Mouse (Mus musculus) CD4-positive helper T cell, adult 2 months (primary cell): ENCODE measurements around the gene Slc31a1.
A peak's percentile ranks its signal among the peaks of the same experiment; 100 is the strongest.

Source experiments
- DNase-seq: peaks from one replicate; pipeline ENCODE4 v3.0.0-alpha.2; 2012; ENCODE audit warnings: low read depth, missing footprints, low spot score

Slc31a1 gene

DNA sequence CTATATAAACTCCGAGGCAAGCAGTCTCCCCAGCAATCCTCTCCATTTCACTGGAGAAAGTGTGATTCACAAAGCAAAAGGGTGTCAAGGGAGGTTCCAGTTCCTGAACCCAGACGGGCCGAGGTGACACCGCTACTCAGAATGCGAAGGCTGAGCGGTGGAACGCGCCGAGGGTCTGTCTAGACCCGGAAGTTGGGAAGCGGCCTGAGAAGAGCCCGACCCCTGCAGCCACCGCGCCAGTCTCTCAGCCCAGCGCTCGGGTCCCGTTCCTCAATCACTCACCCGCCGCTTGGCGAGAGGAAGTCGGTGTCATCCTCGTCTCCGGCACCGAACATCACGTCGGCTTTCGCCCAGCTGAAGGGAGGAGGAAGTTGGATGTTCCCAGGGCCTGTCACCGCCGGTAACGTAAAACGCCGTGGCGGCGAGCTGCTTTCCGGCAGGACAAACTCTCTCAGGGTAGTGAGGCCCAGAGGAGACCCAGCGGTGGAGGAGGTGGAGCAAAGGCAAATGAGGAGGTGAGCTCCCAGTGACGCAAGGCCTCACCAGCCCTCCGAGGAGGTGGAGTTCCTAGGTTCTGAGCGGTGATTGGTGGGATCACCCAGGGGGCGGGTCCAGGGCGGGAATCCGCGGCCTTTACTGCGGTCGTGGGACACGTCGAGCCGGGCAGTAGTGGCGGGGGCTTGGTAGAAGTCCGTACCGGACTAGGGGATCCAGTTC lies at the start of gene Slc31a1, which contains the start of gene Fkbp15:
Gene Slc31a1 (plus strand): TSS at position 640 of the 717 bp plus-strand sequence.
Gene Fkbp15 (minus strand): TSS at position 461 of the 717 bp plus-strand sequence.
- DNase-seq, result peak; percentile 98

DNA sequence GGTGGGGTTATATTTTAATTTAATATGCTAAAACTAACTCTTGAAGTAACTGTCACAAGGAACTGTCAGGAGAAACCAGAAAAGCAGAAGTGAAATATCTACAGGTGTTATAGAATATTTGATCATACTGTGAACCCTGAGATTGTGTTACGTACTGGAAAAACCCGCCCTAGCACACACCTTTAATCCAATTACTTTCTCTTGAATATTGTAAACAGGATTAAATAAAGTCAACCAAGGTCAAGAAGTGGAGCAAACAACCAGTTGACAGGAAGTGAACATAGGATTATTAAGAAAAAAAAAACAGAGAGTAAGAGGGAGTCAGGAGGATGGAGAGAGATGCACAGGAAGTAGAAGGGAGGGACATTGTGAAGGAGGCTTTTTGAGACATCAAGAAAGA lies 47.7 kb upstream of the Slc31a1 start:
- no peak for DNase-seq

- no peak for DNase-seq
Observed at GRCm38 (mm10) chr4:62313641-62314211, 46.8 kb upstream of the Slc31a1 start.

- DNase-seq, result no peak
Observed at GRCm38 (mm10) chr4:62314516-62314915, 46.0 kb upstream of the Slc31a1 start.

GRCm38 (mm10) chr4:62316456-62316855 lies 44.1 kb upstream of the Slc31a1 start:
- no peak for DNase-seq

GRCm38 (mm10) chr4:62318294-62318693 lies 42.2 kb upstream of the Slc31a1 start:
- no peak for DNase-seq

DNA sequence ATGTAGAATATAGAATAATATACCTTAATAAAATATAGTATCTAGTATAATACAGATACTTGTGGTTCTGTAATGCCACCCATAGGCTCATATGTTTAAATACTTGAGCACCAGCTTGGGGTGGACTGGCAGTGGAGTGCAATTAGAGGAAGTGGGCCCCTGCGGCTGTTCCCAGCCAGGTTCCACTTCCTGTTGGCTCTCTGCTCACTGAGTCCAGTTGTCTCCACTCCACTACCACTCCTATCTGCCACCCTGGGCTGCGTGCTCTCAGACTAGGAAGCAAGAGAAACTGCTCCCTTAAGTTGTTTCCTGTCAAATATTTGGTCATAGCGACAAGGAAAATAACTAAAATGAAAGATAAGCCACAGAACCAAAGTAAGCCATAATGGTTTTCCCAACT lies 37.8 kb upstream of the Slc31a1 start:
- no peak for DNase-seq

DNA sequence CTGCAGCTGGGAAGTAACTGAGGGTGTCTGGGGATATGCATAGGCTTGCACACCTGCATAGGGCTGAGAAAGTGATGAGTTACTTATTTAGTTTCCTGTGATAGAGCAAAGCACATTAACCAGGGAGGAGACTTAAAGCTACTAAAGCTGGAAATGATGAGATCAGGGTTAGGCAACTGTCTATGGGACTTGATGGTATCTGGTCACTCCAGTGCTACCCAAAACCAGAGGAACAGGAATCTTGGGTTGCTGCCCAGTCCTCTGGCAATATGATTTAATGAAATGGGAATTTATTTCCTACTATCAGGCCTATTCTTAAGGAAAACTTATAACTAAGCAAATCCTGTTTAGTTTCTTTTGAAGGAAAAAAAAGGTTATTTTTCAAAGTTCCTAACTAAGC lies 34.4 kb upstream of the Slc31a1 start:
- DNase-seq, result no peak

GRCm38 (mm10) chr4:62328941-62329660 lies 31.4 kb upstream of the Slc31a1 start:
- no peak for DNase-seq

GRCm38 (mm10) chr4:62331977-62332376 lies 28.6 kb upstream of the Slc31a1 start:
- no peak for DNase-seq

DNA sequence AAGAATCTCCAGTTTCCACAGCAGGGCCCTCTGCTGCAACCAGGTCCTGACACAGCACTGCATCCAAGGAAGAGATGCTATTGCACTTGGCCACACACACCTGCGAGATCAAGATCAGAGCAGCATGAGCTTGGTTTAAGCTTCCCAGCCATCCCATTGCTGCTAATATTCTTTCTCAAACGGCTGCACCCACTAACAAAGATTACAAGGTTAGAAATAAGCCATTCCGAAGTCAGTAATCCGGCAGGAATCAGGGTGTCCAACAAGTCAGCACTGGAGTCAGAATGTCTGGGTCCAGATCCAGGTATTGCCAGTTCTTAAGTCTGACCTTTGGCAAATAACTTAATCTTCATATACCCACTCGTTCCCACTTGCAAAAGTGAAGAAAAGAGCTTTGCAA lies 22.0 kb upstream of the Slc31a1 start:
- DNase-seq, result no peak

DNA sequence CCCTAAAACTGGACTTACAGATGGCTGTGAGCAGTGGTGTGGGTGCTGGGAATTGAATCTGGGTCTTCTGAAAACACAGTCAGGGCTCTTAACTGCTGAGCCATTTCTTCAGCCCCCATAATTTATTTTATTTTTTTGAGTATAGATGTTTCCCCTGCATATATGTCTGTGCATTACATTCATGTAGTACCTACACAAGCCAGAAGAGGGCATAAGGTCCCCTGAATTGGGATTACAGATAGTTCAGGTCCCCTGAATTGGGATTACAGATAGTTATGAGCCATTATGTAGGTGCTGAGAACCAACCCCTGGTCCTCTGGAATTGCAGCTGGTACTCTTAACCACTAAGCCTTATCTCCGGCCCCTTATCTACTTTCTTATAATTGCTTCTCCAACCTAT lies 16.5 kb upstream of the Slc31a1 start:
- DNase-seq, result peak; percentile 31

DNA sequence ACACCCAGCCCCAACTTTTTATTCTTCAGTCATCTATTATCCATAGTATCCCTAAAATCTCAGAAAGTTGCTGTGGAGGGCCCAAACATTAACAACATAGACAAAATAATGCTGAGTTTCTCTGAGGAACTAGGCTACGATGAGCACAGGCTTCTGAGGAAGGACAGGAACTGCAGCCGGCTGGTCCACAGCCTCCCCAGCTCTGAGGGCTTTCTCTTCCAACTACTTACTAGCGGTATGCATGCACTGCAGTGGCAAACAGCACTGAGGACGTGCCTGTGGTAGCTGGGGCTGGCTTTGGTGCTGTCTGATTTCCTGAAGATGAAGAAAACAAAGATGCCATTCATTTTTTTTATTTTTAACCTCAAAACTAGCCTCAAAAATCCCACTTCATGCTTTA lies 14.7 kb upstream of the Slc31a1 start:
- DNase-seq, result no peak

DNA sequence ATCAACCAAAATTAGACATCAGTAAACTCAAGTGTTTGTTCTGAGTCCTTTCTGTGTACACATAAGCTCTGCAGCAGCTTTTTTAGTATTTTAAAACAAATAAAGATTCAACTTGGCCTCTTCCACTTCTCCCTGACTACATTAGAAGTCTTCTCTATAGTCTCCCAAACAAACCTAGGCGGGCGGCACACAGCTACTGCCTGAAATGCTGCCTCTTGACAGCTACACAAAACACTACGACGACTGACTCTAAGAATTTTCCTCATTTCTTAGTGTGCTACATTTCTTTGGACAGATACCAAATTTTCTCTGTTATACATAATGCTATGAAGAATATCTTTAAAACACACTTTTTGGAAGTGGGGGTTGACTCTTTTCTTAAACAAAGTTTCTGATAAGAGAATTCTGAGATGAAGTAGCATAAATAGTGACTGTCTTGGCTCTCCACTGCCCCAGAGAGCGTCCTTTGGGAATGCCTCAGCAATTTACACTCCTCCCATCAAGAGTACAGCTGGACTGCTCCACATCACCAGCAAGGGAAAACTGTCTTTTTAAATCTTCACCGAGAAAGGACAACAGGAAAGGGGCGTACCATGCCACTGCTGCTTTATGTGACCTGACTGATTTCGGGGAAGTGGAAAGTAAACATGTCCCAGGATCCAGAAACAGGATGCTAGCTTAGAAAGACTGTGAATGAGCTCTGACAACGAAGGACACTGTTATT lies 12.8 kb upstream of the Slc31a1 start:
- DNase-seq, result no peak

DNA sequence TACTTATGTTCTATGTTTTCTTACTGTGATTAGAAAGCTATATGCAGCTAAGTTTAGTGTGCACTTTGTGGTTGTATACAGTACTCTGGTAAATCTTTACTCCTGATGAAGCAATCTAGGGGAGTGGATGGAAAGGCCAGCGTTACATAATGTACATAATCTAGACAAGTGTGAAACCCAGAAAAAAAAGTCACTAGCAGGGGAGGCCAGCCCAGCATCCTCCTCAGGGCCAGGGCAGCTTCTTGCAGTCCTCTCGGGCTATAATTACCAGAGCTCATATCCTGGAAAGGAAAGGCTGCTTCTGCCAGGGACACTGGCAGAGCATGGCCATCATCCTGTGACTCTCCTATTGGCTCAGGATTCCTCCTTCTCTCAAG lies 12.2 kb upstream of the Slc31a1 start:
- no peak for DNase-seq

DNA sequence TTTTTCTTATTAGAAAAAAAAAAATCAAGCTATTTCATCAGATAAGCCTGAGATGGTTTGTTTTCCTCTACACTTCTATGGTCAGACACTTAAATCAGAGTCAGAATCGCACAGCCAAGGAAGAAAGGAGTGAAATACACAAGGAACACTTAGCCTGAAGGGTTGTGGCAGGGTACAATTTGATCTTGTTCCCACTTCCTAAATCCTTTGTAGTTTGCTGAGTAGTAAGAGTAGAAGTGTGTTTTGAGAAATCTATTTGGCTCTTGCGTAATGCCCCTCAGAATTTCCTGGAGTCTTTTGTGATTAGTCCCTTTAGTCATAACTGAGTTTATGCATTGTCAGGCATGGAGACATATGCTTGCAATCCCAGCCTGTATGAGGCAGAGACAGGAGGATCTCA lies 11.2 kb upstream of the Slc31a1 start:
- DNase-seq, result no peak

- no peak for DNase-seq
Observed at GRCm38 (mm10) chr4:62357631-62358148, 2.8 kb upstream of the Slc31a1 start.

GRCm38 (mm10) chr4:62359256-62359775 lies 1.2 kb upstream of the Slc31a1 start:
- peak; percentile 6 for DNase-seq

GRCm38 (mm10) chr4:62360805-62361455 lies 403 bp downstream of the Slc31a1 start:
- DNase-seq, result no peak

DNA sequence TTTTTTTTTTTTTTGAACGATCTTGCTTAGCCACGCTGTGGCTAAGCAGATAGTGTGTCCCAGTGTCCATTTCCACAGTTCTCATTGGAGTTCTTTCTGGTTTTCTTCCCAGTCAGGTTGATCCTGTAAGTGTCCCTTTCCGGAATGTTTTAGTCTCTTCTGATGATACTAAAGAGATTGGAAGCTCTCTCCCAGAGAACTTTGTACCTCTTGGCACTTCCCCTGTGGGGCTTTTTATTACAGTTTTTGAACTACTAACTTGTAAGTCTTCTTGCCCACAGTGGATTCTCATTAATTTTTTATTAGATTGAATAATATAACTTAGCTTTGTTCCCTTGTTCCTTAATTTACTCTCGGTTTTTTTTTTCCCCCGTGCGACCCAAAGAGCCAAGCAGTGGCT lies 1.0 kb downstream of the Slc31a1 start:
- DNase-seq, result no peak

DNA sequence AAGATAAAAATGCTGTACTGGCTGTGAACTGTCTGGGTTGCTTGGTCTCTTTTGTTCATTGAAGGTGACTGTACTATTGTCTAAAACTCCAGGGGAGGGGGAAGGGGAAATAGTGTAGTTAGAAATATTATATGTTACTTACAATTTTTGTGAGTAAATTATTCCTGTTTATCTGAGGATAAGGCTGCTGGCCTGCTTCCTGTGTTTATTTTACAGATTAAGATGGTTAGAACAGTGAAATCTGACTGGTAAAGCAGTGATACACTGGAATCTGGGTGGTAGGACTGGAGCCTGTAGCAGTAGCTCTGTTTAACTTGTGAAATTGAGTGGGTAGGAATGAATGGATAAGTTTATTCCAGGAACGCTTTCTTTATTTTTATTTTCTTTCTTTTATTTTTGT lies 1.5 kb downstream of the Slc31a1 start:
- DNase-seq, result no peak
